Mouse (Mus musculus): Measurements from ENCODE around the gene Ear14. TPM values are rescaled to one million over a fixed set of nuclear protein-coding genes. Genes with fewer than 3 reads are reported as not detected.
A peak's percentile ranks its signal among the peaks of the same experiment; 100 is the strongest.
"Not testable (repeated sequence)": the region's sequence is repeated elsewhere in the genome, so short reads cannot be mapped to it uniquely, and the experiment has no call there.

The Ear14 gene
- not detected in 2 replicates for polyA plus RNA-seq (2016; fragmentation: Nextera tagmentation; extraction: Ambion mirVana)

GRCm38 (mm10) chr14:51203115-51203514 is at the start of gene Ear14:
Gene Ear14 (plus strand): TSS chr14:51203391.
- no peaks in the 10 kb centered on the region for H3K9me3 ChIP-seq
- WGBS: 89% methylated on average over 2 of the region's 2 CpGs

GRCm38 (mm10) chr14:51156056-51156735 is 47.0 kb upstream of the Ear14 start:
- no peak for DNase-seq (ENCODE audit: low spot score)
- Histone ChIP-seq H3K36me3 (no peaks in the 10 kb centered on the region), H3K27me3 (ENCODE audit: insufficient read depth, poor library complexity, severe bottlenecking) (no peaks in the 10 kb centered on the region), H3K9me3 (no peaks in the 10 kb centered on the region), H3K4me1 (replicated peaks) (no peaks in the 10 kb centered on the region), H3K27ac (no peak overlapping the region), H3K4me3 (no peak overlapping the region)
- 89% methylated on average over 5 of the region's 5 CpGs for WGBS

More at GRCm38 (mm10) chr14:51203115-51203514, at the start of gene Ear14:
- H3K36me3 ChIP-seq: no peaks in the 10 kb centered on the region
- no peaks in the 10 kb centered on the region for H3K27me3 ChIP-seq (ENCODE audit: insufficient read depth, poor library complexity, severe bottlenecking)
- H3K27ac ChIP-seq: no peak within 1 kb of the TSS
- H3K4me1 ChIP-seq (replicated peaks): no peaks in the 10 kb centered on the region
- no peak within 1 kb of the TSS for H3K4me3 ChIP-seq
- no peak for DNase-seq (ENCODE audit: low spot score)

- H3K4me3 ChIP-seq: no peak overlapping the region
- no peaks in the 10 kb centered on the region for H3K36me3 ChIP-seq
- no peaks in the 10 kb centered on the region for H3K4me1 ChIP-seq (replicated peaks)
- no peak overlapping the region for H3K27ac ChIP-seq
- WGBS: 90% methylated on average over 4 of the region's 4 CpGs
- H3K9me3 ChIP-seq: no peaks in the 10 kb centered on the region
- H3K27me3 ChIP-seq (ENCODE audit: insufficient read depth, poor library complexity, severe bottlenecking): no peaks in the 10 kb centered on the region
- no peak for DNase-seq (ENCODE audit: low spot score)
Measured at GRCm38 (mm10) chr14:51156736-51157068, 46.5 kb upstream of the Ear14 start.

- H3K27ac ChIP-seq: no peak overlapping the region
- no peaks in the 10 kb centered on the region for H3K4me1 ChIP-seq (replicated peaks)
- no peaks in the 10 kb centered on the region for H3K36me3 ChIP-seq
- H3K9me3 ChIP-seq: no peaks in the 10 kb centered on the region
- DNase-seq (ENCODE audit: low spot score): no peak
- 94% methylated on average over 1 of the region's 1 CpGs for WGBS
- H3K4me3 ChIP-seq: no peak overlapping the region
- H3K27me3 ChIP-seq (ENCODE audit: insufficient read depth, poor library complexity, severe bottlenecking): no peaks in the 10 kb centered on the region
Measured at GRCm38 (mm10) chr14:51157072-51157471, 46.1 kb upstream of the Ear14 start.

- 91% methylated on average over 3 of the region's 3 CpGs for WGBS
- not testable (repeated sequence) for DNase-seq (ENCODE audit: low spot score); H3K4me1 ChIP-seq (replicated peaks); H3K27me3 ChIP-seq (ENCODE audit: insufficient read depth, poor library complexity, severe bottlenecking); H3K27ac ChIP-seq; H3K9me3 ChIP-seq; H3K4me3 ChIP-seq; H3K36me3 ChIP-seq
Measured at GRCm38 (mm10) chr14:51161976-51162375, 41.2 kb upstream of the Ear14 start, which contains the start of gene Rnase2b. Gene Rnase2b (plus strand): TSS chr14:51162260.

GRCm38 (mm10) chr14:51163323-51163722 is 39.9 kb upstream of the Ear14 start:
- not testable (repeated sequence) for H3K4me3 ChIP-seq; H3K36me3 ChIP-seq; H3K27ac ChIP-seq; H3K4me1 ChIP-seq (replicated peaks); H3K9me3 ChIP-seq; DNase-seq (ENCODE audit: low spot score); H3K27me3 ChIP-seq (ENCODE audit: insufficient read depth, poor library complexity, severe bottlenecking)
- 94% methylated on average over 6 of the region's 6 CpGs for WGBS

GRCm38 (mm10) chr14:51165435-51165834 is 37.8 kb upstream of the Ear14 start:
- WGBS: 86% methylated on average over 1 of the region's 1 CpGs
- DNase-seq (ENCODE audit: low spot score): no peak
- no peak overlapping the region for H3K27ac ChIP-seq
- no peaks in the 10 kb centered on the region for H3K4me1 ChIP-seq (replicated peaks)
- H3K4me3 ChIP-seq: no peak overlapping the region
- no peaks in the 10 kb centered on the region for H3K9me3 ChIP-seq
- H3K36me3 ChIP-seq: no peaks in the 10 kb centered on the region
- no peaks in the 10 kb centered on the region for H3K27me3 ChIP-seq (ENCODE audit: insufficient read depth, poor library complexity, severe bottlenecking)

- no peak for DNase-seq (ENCODE audit: low spot score)
- no peaks in the 10 kb centered on the region for H3K4me1 ChIP-seq (replicated peaks)
Measured at GRCm38 (mm10) chr14:51166068-51166467, 37.1 kb upstream of the Ear14 start.

GRCm38 (mm10) chr14:51172095-51172865 is 30.9 kb upstream of the Ear14 start:
- not testable (repeated sequence) for H3K4me3 ChIP-seq; H3K9me3 ChIP-seq; H3K4me1 ChIP-seq (replicated peaks); H3K36me3 ChIP-seq; H3K27ac ChIP-seq; H3K27me3 ChIP-seq (ENCODE audit: insufficient read depth, poor library complexity, severe bottlenecking)
- peak; percentile 67 for DNase-seq (ENCODE audit: low spot score)
- 41% methylated on average over 9 of the region's 9 CpGs for WGBS

More at GRCm38 (mm10) chr14:51166068-51166467, 37.1 kb upstream of the Ear14 start:
- H3K36me3 ChIP-seq: no peaks in the 10 kb centered on the region
- H3K27ac ChIP-seq: no peak overlapping the region
- H3K9me3 ChIP-seq: no peaks in the 10 kb centered on the region
- H3K4me3 ChIP-seq: no peak overlapping the region
- no peaks in the 10 kb centered on the region for H3K27me3 ChIP-seq (ENCODE audit: insufficient read depth, poor library complexity, severe bottlenecking)

GRCm38 (mm10) chr14:51172947-51173346 is 30.2 kb upstream of the Ear14 start:
- H3K9me3 ChIP-seq; H3K36me3 ChIP-seq; H3K4me1 ChIP-seq (replicated peaks); H3K27me3 ChIP-seq (ENCODE audit: insufficient read depth, poor library complexity, severe bottlenecking); DNase-seq (ENCODE audit: low spot score); H3K27ac ChIP-seq; H3K4me3 ChIP-seq: not testable (repeated sequence)
- 56% methylated on average over 4 of the region's 4 CpGs for WGBS

GRCm38 (mm10) chr14:51173843-51174242 is 29.3 kb upstream of the Ear14 start:
- Histone ChIP-seq H3K4me1 (replicated peaks) (no peaks in the 10 kb centered on the region), H3K36me3 (no peaks in the 10 kb centered on the region), H3K27me3 (ENCODE audit: insufficient read depth, poor library complexity, severe bottlenecking) (no peaks in the 10 kb centered on the region), H3K4me3 (no peak overlapping the region), H3K27ac (no peak overlapping the region), H3K9me3 (no peaks in the 10 kb centered on the region)
- 81% methylated on average over 4 of the region's 4 CpGs for WGBS
- DNase-seq (ENCODE audit: low spot score): no peak

GRCm38 (mm10) chr14:51181051-51181450 is 22.1 kb upstream of the Ear14 start:
- H3K4me3 ChIP-seq; DNase-seq (ENCODE audit: low spot score); H3K4me1 ChIP-seq (replicated peaks); H3K36me3 ChIP-seq; H3K9me3 ChIP-seq; H3K27me3 ChIP-seq (ENCODE audit: insufficient read depth, poor library complexity, severe bottlenecking); H3K27ac ChIP-seq: not testable (repeated sequence)
- WGBS: 95% methylated on average over 2 of the region's 2 CpGs

- no peak for DNase-seq (ENCODE audit: low spot score)
- no peaks in the 10 kb centered on the region for H3K4me1 ChIP-seq (replicated peaks)
- no peaks in the 10 kb centered on the region for H3K9me3 ChIP-seq
- H3K36me3 ChIP-seq: no peaks in the 10 kb centered on the region
- WGBS: 92% methylated on average over 4 of the region's 4 CpGs
- H3K27me3 ChIP-seq (ENCODE audit: insufficient read depth, poor library complexity, severe bottlenecking): no peaks in the 10 kb centered on the region
- no peak overlapping the region for H3K27ac ChIP-seq
- H3K4me3 ChIP-seq: no peak overlapping the region
Measured at GRCm38 (mm10) chr14:51195681-51196080, 7.5 kb upstream of the Ear14 start.

All from hindbrain, embryonic 10.5 days (tissue).